Mouse (Mus musculus): ENCODE results near the gene Afap1l2. TPM values are rescaled to one million over a fixed set of nuclear protein-coding genes. Genes with fewer than 3 reads are reported as not detected.

Afap1l2 gene
- polyA plus RNA-seq, 1 experiment from 2014 or later = 8.1 TPM

DNA sequence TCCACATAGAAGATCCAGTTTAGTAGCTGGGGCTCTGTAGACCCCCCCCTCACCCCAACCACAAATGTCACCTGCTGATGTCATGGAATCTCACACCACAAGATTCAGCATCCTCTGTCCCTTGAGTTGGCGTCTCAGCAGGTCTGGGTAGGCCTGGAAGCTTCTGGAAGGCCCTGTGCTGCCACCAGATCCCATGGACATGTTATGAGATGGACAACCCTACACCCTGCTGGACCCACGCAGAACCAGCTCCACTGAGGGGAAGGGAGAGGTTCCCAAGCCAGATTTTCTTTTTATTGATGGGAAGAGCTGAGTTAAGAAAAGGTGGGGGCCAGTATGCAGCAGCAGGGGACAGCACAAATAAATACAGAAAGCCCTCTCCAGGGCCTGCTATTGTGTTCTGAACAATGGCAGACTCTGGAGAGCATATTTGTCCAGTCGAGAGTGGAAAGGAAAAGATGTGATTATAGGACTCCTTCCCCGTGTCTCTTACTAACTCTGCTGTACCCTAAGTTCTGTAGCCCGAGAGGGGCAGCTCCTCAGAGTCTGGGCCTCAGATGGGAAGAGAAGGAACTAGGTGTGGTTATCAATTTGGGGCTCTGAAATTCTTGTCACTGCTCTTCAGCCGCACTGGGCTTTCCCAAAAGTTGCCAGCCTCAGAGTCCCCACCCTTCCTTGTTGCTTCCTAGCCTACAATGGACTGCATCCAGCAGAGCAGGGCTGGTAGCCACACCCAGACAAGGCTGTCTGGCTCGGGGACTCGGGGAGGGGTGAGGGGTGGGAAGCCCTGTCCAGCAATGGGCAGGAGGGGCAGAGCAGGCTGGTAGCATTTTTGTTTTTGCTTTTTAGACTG, 20.5 kb upstream of the Afap1l2 start:
- peaks cover 8% of the 10 kb centered on the region for H3K4me1 ChIP-seq
- H3K9ac ChIP-seq = no peak overlapping the region
- H3K9me3 ChIP-seq (replicated peaks) = peaks cover 9% of the 10 kb centered on the region
- ATAC-seq (ENCODE audit: low FRiP score) = no peak
- no peaks in the 10 kb centered on the region for H3K36me3 ChIP-seq
- WGBS = 39% methylated on average over 8 of the region's 8 CpGs
- no peaks in the 10 kb centered on the region for H3K27me3 ChIP-seq
- no peak overlapping the region for H3K4me2 ChIP-seq (replicated peaks)
- H3K4me3 ChIP-seq = no peak overlapping the region
- H3K27ac ChIP-seq = no peak overlapping the region

DNA sequence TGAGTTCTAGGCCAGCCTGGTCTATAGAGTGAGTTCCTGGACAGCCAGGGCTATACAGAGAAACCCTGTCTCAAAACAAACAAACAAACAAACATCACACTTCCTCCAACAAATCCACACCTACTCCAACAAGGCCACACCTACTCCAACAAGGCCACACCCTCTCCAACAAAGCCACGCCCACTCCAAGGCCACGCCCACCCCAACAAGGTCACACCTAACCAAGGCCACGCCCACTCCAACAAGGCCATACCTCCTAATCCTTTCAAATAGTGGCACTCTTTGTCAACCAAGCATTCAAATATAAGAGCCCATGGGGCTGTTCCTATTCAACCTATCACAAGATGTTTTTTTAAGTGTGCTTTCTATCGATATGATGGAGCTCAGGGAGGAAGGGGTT, 18.5 kb upstream of the Afap1l2 start:
- Histone ChIP-seq H3K4me3 (no peak overlapping the region), H3K9me3 (replicated peaks) (peaks cover 9% of the 10 kb centered on the region), H3K27me3 (no peaks in the 10 kb centered on the region), H3K4me2 (replicated peaks) (no peak overlapping the region), H3K27ac (no peak overlapping the region), H3K9ac (no peak overlapping the region), H3K36me3 (no peaks in the 10 kb centered on the region), H3K4me1 (peaks cover 8% of the 10 kb centered on the region)
- 82% methylated on average over 4 of the region's 4 CpGs for WGBS
- no peak for ATAC-seq (ENCODE audit: low FRiP score)

DNA sequence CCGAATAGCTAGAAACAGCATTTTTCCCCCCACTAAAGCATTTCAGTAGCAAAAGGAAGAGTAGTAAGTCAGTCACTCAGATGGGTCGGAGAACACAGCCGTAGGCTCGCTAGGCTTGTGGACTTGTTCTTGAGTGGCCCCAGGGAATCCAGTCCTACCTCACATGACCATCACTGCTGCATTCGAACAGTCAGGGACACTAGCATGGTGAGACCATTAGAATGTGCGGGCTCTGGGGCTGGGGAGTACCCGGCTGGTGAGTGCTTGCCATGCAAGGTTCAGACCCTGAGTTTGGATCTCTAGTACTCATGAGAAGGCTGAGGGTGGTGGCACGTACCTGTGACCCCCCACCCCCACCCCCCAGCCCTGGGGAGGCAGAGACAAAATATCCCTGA, 9.8 kb upstream of the Afap1l2 start:
- H3K27ac ChIP-seq = no peak overlapping the region
- ATAC-seq (ENCODE audit: low FRiP score) = no peak
- H3K4me3 ChIP-seq = no peak overlapping the region
- no peak overlapping the region for H3K4me2 ChIP-seq (replicated peaks)
- H3K36me3 ChIP-seq = no peaks in the 10 kb centered on the region
- no peaks in the 10 kb centered on the region for H3K27me3 ChIP-seq
- no peak overlapping the region for H3K9ac ChIP-seq
- H3K4me1 ChIP-seq = peaks cover 9% of the 10 kb centered on the region
- H3K9me3 ChIP-seq (replicated peaks) = no peaks in the 10 kb centered on the region
- WGBS = 75% methylated on average over 8 of the region's 8 CpGs

DNA sequence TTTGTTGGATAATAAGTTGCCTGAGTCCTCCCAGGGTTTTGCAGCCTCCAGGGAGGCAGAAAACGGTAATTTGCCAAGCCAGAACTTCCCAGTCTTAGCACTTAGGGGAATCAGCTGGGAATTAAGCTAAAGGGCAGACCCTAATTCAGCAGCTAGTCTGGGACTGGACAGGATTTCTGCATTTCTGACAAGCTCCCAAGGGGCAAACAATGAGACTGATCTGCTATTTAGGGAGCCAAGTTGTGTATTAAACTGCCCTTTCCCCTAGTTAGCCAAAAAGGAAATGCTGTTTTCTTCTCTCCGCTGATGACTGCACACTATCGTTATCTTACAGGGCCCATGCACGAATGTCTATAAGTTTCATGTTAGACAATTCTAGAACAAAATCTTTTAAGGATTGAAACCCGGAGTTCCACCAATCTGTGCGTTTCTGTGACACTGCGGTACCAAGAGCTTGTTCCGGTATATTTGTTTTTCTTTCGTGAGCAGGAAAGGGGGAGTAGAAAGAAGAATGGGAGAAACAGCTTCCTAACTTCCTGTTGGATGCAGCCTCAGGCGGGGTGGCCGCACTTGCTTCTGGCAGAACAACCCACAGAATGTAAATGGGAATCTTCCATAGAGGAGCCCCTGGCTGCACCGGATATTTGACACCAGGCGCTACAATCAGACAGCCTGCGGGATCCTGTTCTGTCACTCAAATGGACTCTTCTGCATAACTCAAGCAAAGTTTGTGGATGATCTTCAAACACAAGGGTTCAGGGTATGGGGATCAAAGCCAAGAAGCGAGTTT, 9.2 kb upstream of the Afap1l2 start:
- H3K4me2 ChIP-seq (replicated peaks) = no peak overlapping the region
- H3K27ac ChIP-seq = no peak overlapping the region
- 48% methylated on average over 15 of the region's 15 CpGs for WGBS
- no peaks in the 10 kb centered on the region for H3K27me3 ChIP-seq
- H3K4me1 ChIP-seq = peaks cover 9% of the 10 kb centered on the region
- no peaks in the 10 kb centered on the region for H3K9me3 ChIP-seq (replicated peaks)
- no peaks in the 10 kb centered on the region for H3K36me3 ChIP-seq
- no peak overlapping the region for H3K4me3 ChIP-seq
- H3K9ac ChIP-seq = no peak overlapping the region
- ATAC-seq (ENCODE audit: low FRiP score) = no peak

DNA sequence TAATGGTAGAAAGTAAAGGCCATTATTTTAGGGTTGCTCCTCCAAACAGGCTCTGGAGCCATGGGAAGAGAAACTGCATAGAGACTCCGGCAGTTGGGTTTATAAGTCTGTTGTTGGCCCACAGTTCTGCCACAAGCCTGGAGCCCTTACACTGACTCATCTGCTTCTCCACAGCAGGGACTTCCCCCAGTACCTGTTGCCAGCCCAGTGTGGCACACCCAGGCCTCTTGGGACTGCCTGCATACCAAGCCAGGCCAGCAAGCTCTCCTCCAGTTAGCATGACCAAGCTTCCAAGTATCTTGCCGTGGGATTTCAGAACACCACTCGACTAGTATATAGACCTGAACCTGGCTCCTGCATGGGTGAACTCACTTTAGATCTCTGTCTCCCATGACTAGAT, 6.8 kb upstream of the Afap1l2 start:
- 88% methylated on average over 3 of the region's 3 CpGs for WGBS

DNA sequence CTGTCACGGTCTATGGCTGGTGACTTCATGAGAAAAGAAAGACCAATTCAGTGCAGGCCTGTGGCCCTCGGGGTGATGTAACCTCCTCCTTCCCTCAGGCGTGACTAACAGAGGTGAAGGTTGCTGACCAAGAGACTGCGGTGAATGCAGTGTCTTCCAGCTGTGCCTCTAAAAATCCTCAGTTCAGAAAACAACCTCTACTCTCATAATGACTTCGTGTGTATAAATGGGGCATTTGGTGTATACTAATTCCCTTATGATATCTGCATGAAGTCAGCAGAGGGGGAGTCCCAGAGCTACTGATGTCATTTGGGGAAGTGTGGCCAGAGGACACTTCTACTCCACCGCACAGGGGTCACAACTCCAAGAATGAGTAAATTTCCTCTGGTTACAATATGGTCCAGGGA, 5.2 kb upstream of the Afap1l2 start:
- Histone ChIP-seq H3K4me1 (peaks cover 18% of the 10 kb centered on the region), H3K27ac (no peak overlapping the region), H3K9me3 (replicated peaks) (no peaks in the 10 kb centered on the region), H3K36me3 (no peaks in the 10 kb centered on the region), H3K4me3 (no peak overlapping the region), H3K9ac (no peak overlapping the region), H3K4me2 (replicated peaks) (no peak overlapping the region), H3K27me3 (peaks cover 16% of the 10 kb centered on the region)
- WGBS = 36% methylated on average over 6 of the region's 6 CpGs
- no peak for ATAC-seq (ENCODE audit: low FRiP score)

More for the DNA sequence above, 6.8 kb upstream of the Afap1l2 start:
- no peak for ATAC-seq (ENCODE audit: low FRiP score)
- Histone ChIP-seq H3K4me1 (peaks cover 13% of the 10 kb centered on the region), H3K27ac (no peak overlapping the region), H3K27me3 (peaks cover under 1% of the 10 kb centered on the region; the same call in 1 of the 2 replicates), H3K36me3 (no peaks in the 10 kb centered on the region), H3K4me2 (replicated peaks) (no peak overlapping the region), H3K4me3 (no peak overlapping the region), H3K9ac (no peak overlapping the region), H3K9me3 (replicated peaks) (no peaks in the 10 kb centered on the region)

DNA sequence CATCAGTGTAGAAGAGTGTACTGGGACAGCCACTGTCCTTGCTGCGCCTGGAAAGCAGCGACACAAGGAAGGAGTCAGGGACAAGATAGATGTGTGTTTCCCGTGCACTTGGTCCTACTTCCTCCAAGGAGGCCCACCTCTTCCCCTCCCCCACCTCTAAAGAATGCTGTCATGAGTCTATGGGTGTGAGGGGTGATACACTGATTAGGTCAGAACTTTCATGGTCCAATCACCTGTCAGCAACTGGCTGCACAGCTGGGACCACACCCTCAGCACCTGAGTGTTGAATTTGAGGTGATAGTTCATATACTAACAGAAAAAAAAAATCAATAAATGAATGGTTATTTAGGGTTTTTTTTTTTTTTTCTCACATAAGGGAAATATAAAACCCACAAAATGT, 4.0 kb upstream of the Afap1l2 start:
- Histone ChIP-seq H3K27ac (no peak overlapping the region), H3K4me3 (no peak overlapping the region), H3K27me3 (peaks cover 28% of the 10 kb centered on the region), H3K4me2 (replicated peaks) (no peak overlapping the region), H3K9me3 (replicated peaks) (no peaks in the 10 kb centered on the region), H3K9ac (no peak overlapping the region), H3K36me3 (no peaks in the 10 kb centered on the region), H3K4me1 (peaks cover 25% of the 10 kb centered on the region)
- WGBS = 74% methylated on average over 3 of the region's 3 CpGs
- no peak for ATAC-seq (ENCODE audit: low FRiP score)

DNA sequence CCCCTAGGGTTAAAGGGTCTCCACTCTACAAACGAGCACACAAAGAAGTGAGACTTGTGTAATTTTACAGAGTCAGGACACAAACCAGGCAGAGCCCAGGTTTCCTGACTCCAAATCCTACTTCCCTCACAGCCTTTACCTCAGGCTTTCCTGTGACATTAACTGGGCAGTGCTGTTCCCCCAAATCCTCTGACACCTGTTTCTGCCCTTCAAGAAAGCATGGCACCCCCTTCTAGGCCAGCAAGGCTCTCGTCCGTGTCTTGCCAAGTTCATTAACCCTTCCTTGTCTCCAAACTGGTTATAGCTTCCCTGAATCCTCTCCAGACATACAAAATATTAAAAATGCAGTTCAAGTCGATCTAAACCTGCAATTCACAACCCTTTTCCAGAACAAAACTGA, 2.0 kb upstream of the Afap1l2 start:
- no peaks in the 10 kb centered on the region for H3K36me3 ChIP-seq
- H3K27ac ChIP-seq = no peak overlapping the region
- 33% methylated on average over 4 of the region's 4 CpGs for WGBS
- H3K9me3 ChIP-seq (replicated peaks) = no peaks in the 10 kb centered on the region
- H3K9ac ChIP-seq = no peak overlapping the region
- H3K27me3 ChIP-seq = peaks cover 39% of the 10 kb centered on the region
- no peak for ATAC-seq (ENCODE audit: low FRiP score)
- peaks cover 21% of the 10 kb centered on the region for H3K4me1 ChIP-seq
- no peak overlapping the region for H3K4me3 ChIP-seq
- H3K4me2 ChIP-seq (replicated peaks) = no peak overlapping the region

DNA sequence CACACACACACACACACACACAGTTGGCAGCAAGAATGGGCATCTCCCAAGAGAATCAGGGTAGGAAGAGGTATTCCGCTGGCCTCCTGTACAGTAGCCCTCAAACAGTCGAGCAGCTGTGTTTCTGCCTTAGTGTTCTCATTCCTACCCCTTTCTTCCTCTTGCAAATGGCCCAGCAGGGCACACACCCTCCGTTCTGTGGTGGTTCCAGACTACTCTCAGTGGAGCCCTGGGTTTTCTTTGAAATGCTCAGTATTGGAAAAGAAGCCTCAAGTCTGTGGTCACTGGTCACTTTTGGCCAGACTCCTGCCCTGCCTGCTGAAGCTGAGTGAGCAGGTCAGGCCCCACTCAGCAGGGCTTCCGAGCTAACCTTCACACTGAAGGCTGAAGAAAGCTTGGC, 1.6 kb upstream of the Afap1l2 start:
- 24% methylated on average over 4 of the region's 4 CpGs for WGBS
- H3K27me3 ChIP-seq = peaks cover 39% of the 10 kb centered on the region
- no peak overlapping the region for H3K9ac ChIP-seq
- H3K36me3 ChIP-seq = no peaks in the 10 kb centered on the region
- H3K4me3 ChIP-seq = no peak overlapping the region
- no peak overlapping the region for H3K27ac ChIP-seq
- no peaks in the 10 kb centered on the region for H3K9me3 ChIP-seq (replicated peaks)
- H3K4me1 ChIP-seq = peaks cover 21% of the 10 kb centered on the region
- H3K4me2 ChIP-seq (replicated peaks) = no peak overlapping the region
- no peak for ATAC-seq (ENCODE audit: low FRiP score)

DNA sequence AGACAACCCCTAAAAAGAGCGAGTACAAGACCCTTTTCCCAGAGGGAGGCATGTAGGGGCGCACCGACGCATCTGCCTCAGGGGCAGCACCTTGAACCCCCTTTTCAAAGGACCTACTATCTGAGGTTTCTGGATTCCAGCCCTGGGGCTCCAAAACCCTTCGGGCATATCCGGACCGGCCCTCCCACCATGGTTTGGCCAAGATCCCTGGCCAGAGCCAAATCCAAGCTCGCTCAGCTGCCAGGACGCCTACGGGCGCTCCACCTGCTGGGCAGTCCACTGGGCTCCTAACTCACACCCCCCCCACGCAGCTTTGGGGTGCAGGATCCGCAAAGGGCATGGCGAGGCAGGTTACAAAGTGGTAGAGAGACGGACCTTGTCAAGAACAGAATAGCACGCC, 737 bp downstream of the Afap1l2 start:
- Histone ChIP-seq H3K4me3 (peak overlapping the region; percentile 45), H3K9ac (peak overlapping the region; percentile 55; the same call in 1 of the 2 replicates), H3K27me3 (peaks cover 39% of the 10 kb centered on the region), H3K36me3 (no peaks in the 10 kb centered on the region), H3K9me3 (replicated peaks) (no peaks in the 10 kb centered on the region), H3K4me2 (replicated peaks) (peak overlapping the region; percentile 89), H3K4me1 (peaks cover 24% of the 10 kb centered on the region), H3K27ac (no peak overlapping the region)
- ATAC-seq (ENCODE audit: low FRiP score) = no peak
- 67% methylated on average over 16 of the region's 16 CpGs for WGBS

DNA sequence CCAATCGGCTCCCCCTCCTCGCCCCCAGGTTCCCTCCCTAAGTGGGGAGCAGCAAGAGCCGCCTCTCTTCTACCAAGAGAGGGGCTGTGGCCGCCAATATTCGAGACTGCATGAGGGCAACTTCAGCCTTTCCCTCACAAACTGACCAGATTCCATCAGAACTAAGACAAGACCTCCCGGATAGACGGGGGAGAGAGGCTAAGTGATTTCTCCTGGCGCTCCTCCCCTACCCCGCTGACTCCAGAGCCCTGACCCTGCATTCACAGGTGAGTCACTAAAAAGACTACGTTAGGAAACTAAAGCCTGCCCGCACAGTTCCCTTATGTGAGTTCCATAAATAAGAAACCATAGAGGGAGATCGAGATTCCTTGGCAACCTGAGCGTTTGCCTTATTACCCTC, 1.2 kb downstream of the Afap1l2 start:
- H3K27me3 ChIP-seq = peaks cover 39% of the 10 kb centered on the region
- H3K9ac ChIP-seq = no peak overlapping the region
- no peaks in the 10 kb centered on the region for H3K36me3 ChIP-seq
- no peaks in the 10 kb centered on the region for H3K9me3 ChIP-seq (replicated peaks)
- peaks cover 23% of the 10 kb centered on the region for H3K4me1 ChIP-seq
- no peak for ATAC-seq (ENCODE audit: low FRiP score)
- no peak overlapping the region for H3K27ac ChIP-seq
- H3K4me3 ChIP-seq = no peak overlapping the region
- WGBS = 55% methylated on average over 13 of the region's 13 CpGs
- H3K4me2 ChIP-seq (replicated peaks) = peak overlapping the region; percentile 89; the same call in 1 of the 2 replicates

DNA sequence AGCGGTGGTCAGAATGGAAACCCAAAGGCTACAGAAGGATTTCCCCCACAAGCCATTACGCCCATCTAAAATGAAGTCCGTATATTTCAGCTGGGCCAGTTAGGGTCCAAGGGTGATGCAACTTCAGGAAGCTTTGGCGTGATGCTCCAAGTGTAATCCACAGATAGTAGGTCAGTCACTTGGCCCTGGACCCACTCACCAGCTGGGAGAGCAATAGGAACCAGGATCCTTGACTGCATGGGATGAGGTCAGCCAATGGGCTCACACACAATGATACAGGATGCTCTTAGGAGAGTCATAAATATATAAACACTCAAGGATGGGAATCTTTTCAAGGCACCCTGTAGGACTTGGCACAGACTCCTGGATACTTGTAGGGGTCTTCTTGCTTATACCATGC, 3.0 kb downstream of the Afap1l2 start:
- no peak overlapping the region for H3K27ac ChIP-seq
- WGBS = 91% methylated on average over 4 of the region's 4 CpGs
- H3K9ac ChIP-seq = no peak overlapping the region
- H3K4me3 ChIP-seq = no peak overlapping the region
- no peak for ATAC-seq (ENCODE audit: low FRiP score)
- H3K36me3 ChIP-seq = no peaks in the 10 kb centered on the region
- peaks cover 20% of the 10 kb centered on the region for H3K4me1 ChIP-seq
- peaks cover 39% of the 10 kb centered on the region for H3K27me3 ChIP-seq
- H3K4me2 ChIP-seq (replicated peaks) = no peak overlapping the region
- no peaks in the 10 kb centered on the region for H3K9me3 ChIP-seq (replicated peaks)

All from hindbrain, embryonic 12.5 days (tissue).